Mouse (Mus musculus): ENCODE data around the gene Pacs1.
A peak's percentile ranks its signal among the peaks of the same experiment; 100 is the strongest.
"Not testable (repeated sequence)": the region's sequence is repeated elsewhere in the genome, so short reads cannot be mapped to it uniquely, and the experiment has no call there.

Pacs1 gene

GRCm38 (mm10) chr19:5151331-5151730 lies 121.6 kb downstream of the Pacs1 start:
- peak; percentile 44 for DNase-seq (ENCODE audit: low read depth)

GRCm38 (mm10) chr19:5150358-5150757 lies 122.6 kb downstream of the Pacs1 start:
- DNase-seq (ENCODE audit: low read depth): no peak

- not testable (repeated sequence) for DNase-seq (ENCODE audit: low read depth)
These were observed 123.9 kb downstream of the Pacs1 start for GRCm38 (mm10) chr19:5149041-5149440.

- DNase-seq (ENCODE audit: low read depth): peak; percentile 48
These were observed 133.3 kb downstream of the Pacs1 start for GRCm38 (mm10) chr19:5139640-5140039.

GRCm38 (mm10) chr19:5131237-5131636 lies 141.7 kb downstream of the Pacs1 start:
- no peak for DNase-seq (ENCODE audit: low read depth)

- DNase-seq (ENCODE audit: low read depth): no peak
These were observed 143.1 kb downstream of the Pacs1 start for GRCm38 (mm10) chr19:5129770-5130169.

GRCm38 (mm10) chr19:5124055-5124614 lies 148.8 kb downstream of the Pacs1 start:
- no peak for DNase-seq (ENCODE audit: low read depth)

- DNase-seq (ENCODE audit: low read depth): no peak
These were observed 149.7 kb downstream of the Pacs1 start for GRCm38 (mm10) chr19:5123241-5123640.

GRCm38 (mm10) chr19:5122492-5122891 lies 150.4 kb downstream of the Pacs1 start:
- no peak for DNase-seq (ENCODE audit: low read depth)

- DNase-seq (ENCODE audit: low read depth): no peak
These were observed 154.6 kb downstream of the Pacs1 start, which contains the start of gene Klc2 for GRCm38 (mm10) chr19:5118384-5118698. Gene Klc2, minus strand, starts transcription at chr19:5118560.

GRCm38 (mm10) chr19:5117494-5118383 lies 155.2 kb downstream of the Pacs1 start:
- peak; percentile 68 for DNase-seq (ENCODE audit: low read depth)

GRCm38 (mm10) chr19:5113783-5114182 lies 159.1 kb downstream of the Pacs1 start:
- DNase-seq (ENCODE audit: low read depth): no peak

- DNase-seq (ENCODE audit: low read depth): no peak
These were observed 163.1 kb downstream of the Pacs1 start for GRCm38 (mm10) chr19:5109659-5110453.

- no peak for DNase-seq (ENCODE audit: low read depth)
These were observed 164.2 kb downstream of the Pacs1 start for GRCm38 (mm10) chr19:5108702-5109101.

- DNase-seq (ENCODE audit: low read depth): no peak
These were observed 164.7 kb downstream of the Pacs1 start for GRCm38 (mm10) chr19:5108271-5108575.

- DNase-seq (ENCODE audit: low read depth): no peak
These were observed 165.2 kb downstream of the Pacs1 start for GRCm38 (mm10) chr19:5107556-5108270.

GRCm38 (mm10) chr19:5106731-5107191 lies 166.2 kb downstream of the Pacs1 start, which contains the start of gene Rab1b:
Gene Rab1b, minus strand, starts transcription at chr19:5107072.
- peak; percentile 97 for DNase-seq (ENCODE audit: low read depth)

- no peak for DNase-seq (ENCODE audit: low read depth)
These were observed 166.8 kb downstream of the Pacs1 start for GRCm38 (mm10) chr19:5106074-5106473.

GRCm38 (mm10) chr19:5098363-5099143 lies 174.4 kb downstream of the Pacs1 start, which contains the start of gene Cnih2:
Gene Cnih2, minus strand, starts transcription at chr19:5098521.
- no peak for DNase-seq (ENCODE audit: low read depth)

GRCm38 (mm10) chr19:5097521-5098362 lies 175.2 kb downstream of the Pacs1 start:
- no peak for DNase-seq (ENCODE audit: low read depth)
